Mouse (Mus musculus) limb, embryonic 12.5 days (tissue): ENCODE data around the gene Cdkal1. TPM values are rescaled to one million over a fixed set of nuclear protein-coding genes. Genes with fewer than 3 reads are reported as not detected.

ENCODE experiments used
- ATAC-seq: fragments of 200-750 bp; cut with Nextera tagmentation; 2 replicates; pipeline ENCODE4 v1.8.0; 2017; ENCODE audit warnings: low read depth, moderate TSS enrichment; ENCODE audit not compliant: insufficient number of reproducible peaks, insufficient read depth, low FRiP score, low TSS enrichment
- H3K27ac ChIP-seq: fragments of 300-500 bp; sonication (generic); 2 replicates; pipeline ENCODE4 v1.5.1; 2016; ENCODE audit warnings: mild to moderate bottlenecking, moderate library complexity
- H3K27me3 ChIP-seq: fragments of 300-500 bp; sonication (generic); 2 replicates; pipeline ENCODE4 v1.6.1; 2016; ENCODE audit warnings: mild to moderate bottlenecking, moderate library complexity
- H3K36me3 ChIP-seq: fragments of 300-500 bp; sonication (generic); 2 replicates; pipeline ENCODE4 v1.6.1; 2016; ENCODE audit warnings: mild to moderate bottlenecking, moderate library complexity
- H3K4me1 ChIP-seq: fragments of 300-500 bp; sonication (generic); replicated peaks from 2 replicates; pipeline ENCODE4 v1.6.1; 2016
- H3K4me2 ChIP-seq: fragments of 300-500 bp; sonication (generic); 2 replicates; pipeline ENCODE4 v1.6.1; 2016; ENCODE audit warnings: mild to moderate bottlenecking, moderate library complexity
- H3K4me3 ChIP-seq: fragments of 300-500 bp; sonication (generic); replicated peaks from 2 replicates; pipeline ENCODE4 v1.5.1; 2016; ENCODE audit warnings: mild to moderate bottlenecking
- H3K9ac ChIP-seq: fragments of 300-500 bp; sonication (generic); replicated peaks from 2 replicates; pipeline ENCODE4 v1.6.1; 2016; ENCODE audit warnings: mild to moderate bottlenecking, moderate library complexity
- H3K9me3 ChIP-seq: fragments of 300-500 bp; sonication (generic); 2 replicates; pipeline ENCODE4 v1.6.1; 2016; ENCODE audit warnings: mild to moderate bottlenecking, moderate library complexity
- WGBS: fragments of 180-500 bp; shearing (Covaris S2); methylation state at CpG from one replicate; pipeline ENCODE4 v1.1.7; 2016; 5-methylcytosine and 5-hydroxymethylcytosine counted together
- polyA plus RNA-seq: library from polyadenylated mRNA; unstranded; fragments of >200 nt; fragmentation: Nextera tagmentation; extraction: Ambion mirVana; gene quantifications from 2 replicates; pipeline ENCODE4 v1.2.1, GENCODE M21; 2016

Cdkal1 gene
- polyA plus RNA-seq, 1 experiment from 2014 or later = 42.4 TPM

DNA sequence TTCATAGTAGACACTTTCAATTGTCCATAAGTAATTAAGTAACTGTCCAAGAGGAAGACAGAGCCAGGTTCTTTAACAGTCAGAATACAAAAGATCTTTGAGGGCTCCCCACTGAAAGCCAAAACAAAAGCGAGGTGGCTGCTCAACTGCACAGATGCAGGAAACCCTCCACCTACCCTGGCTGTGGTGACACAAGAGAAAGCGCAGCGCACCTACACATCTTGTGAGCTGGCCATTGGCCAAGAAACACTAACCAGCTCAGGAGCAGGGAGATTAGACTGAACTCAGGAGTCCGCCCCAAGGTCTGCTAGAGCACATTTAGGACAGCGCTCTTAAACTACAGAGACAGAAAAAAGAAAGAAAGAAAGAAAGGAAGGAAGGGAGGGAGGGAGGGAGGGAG lies 226.9 kb downstream of the Cdkal1 start:
- Histone ChIP-seq H3K4me3 (no peak overlapping the region), H3K9me3 (no peaks in the 10 kb centered on the region), H3K4me1 (peaks cover 27% of the 10 kb centered on the region; the same call in 1 of the 2 replicates), H3K9ac (no peak overlapping the region), H3K36me3 (no peaks in the 10 kb centered on the region), H3K4me2 (no peak overlapping the region), H3K27ac (peak overlapping the region; percentile 31; the same call in 1 of the 2 replicates), H3K27me3 (no peaks in the 10 kb centered on the region)
- ATAC-seq = no peak
- 44% methylated on average over 5 of the region's 5 CpGs for WGBS

DNA sequence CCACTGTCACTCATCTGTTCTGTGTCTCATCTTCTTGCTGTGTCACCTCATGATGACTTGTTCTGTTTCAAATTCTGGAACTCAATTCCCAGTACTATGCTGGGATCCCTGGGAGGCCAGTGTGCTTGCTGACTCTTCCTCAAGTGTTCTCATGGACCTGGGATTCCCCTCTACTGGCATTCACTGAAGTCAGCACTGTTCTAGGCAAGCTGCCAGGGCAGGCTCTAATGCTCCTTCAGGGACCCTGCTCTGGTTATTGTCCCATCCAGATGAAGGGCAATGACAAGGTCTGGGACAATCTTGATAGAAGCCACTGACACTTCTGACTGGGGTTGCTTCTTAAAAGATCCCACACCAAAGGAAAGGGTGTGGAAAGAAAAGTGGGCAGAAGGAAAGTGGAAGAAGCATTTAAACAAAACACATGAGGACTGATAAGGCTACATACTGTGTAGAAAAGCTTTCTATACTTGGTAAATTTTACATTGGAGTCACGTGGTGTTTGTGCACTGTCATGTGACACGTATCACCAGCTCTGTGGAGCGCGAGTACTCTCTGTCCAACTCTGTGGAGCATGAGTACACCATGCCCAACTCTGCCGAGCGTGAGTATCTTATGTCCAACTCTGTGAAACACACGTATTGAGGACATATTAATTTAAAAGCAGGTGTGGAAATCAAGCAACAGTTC lies 227.9 kb downstream of the Cdkal1 start:
- Histone ChIP-seq H3K36me3 (no peaks in the 10 kb centered on the region), H3K9me3 (no peaks in the 10 kb centered on the region), H3K4me2 (no peak overlapping the region), H3K4me3 (no peak overlapping the region), H3K27ac (no peak overlapping the region), H3K9ac (no peak overlapping the region), H3K27me3 (no peaks in the 10 kb centered on the region), H3K4me1 (peaks cover 27% of the 10 kb centered on the region; the same call in 1 of the 2 replicates)
- WGBS = 91% methylated on average over 7 of the region's 7 CpGs
- no peak for ATAC-seq

DNA sequence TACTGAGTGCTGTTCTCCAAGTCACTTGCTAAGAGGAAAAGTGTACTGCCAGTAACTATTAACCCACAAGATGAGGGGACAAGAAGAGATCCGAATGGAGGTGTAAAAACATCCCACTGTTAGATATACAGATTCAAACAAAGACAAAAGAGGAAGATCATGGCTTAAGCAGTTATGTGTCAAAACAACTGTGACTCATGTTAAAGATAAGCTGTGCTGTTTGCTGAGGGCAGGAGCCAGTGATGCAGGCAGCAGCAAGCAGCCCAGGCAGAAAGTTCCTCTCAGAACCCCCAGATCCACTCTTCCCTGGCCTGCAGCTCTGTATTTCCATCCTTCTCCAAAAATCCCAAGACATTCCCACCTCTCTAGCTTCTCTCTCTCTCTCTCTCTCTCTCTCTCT lies 230.5 kb downstream of the Cdkal1 start:
- Histone ChIP-seq H3K36me3 (no peaks in the 10 kb centered on the region), H3K27me3 (no peaks in the 10 kb centered on the region), H3K9ac (no peak overlapping the region), H3K4me3 (no peak overlapping the region), H3K27ac (no peak overlapping the region), H3K4me2 (no peak overlapping the region), H3K4me1 (peaks cover 30% of the 10 kb centered on the region), H3K9me3 (no peaks in the 10 kb centered on the region)
- 70% methylated on average over 1 of the region's 1 CpGs for WGBS
- ATAC-seq = no peak

DNA sequence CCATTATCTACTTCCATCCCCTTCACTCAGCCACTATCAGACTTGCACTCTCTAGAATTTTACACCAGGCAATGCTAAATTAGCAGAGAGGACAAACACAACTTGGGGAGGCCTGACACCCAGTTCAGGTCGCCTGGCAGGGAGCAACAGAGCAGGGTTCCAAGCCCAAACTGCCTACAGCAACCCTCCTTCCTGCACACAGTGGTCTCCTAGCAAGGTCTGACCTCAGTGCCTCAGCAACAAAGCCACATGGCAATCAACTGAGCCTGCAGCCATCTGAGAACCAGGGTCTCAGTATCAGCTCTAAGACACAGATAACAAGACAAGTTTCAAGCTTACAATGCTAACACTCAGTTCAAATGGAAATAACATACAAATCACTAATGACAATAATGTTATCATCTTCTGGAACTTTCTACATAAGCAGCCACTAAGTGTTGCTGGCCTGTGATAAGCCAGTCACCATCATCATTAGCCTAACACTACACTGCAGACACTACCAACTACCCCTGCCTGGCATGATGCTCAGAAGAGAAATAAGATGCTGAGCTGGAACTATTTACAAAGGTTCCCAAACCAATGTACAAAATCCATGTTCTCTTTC lies 231.7 kb downstream of the Cdkal1 start:
- ATAC-seq = no peak
- no peaks in the 10 kb centered on the region for H3K9me3 ChIP-seq
- H3K27me3 ChIP-seq = no peaks in the 10 kb centered on the region
- no peak overlapping the region for H3K4me3 ChIP-seq
- no peak overlapping the region for H3K27ac ChIP-seq
- no peak overlapping the region for H3K4me2 ChIP-seq
- H3K36me3 ChIP-seq = no peaks in the 10 kb centered on the region
- H3K4me1 ChIP-seq = peaks cover 34% of the 10 kb centered on the region
- no peak overlapping the region for H3K9ac ChIP-seq
- 73% methylated on average over 1 of the region's 1 CpGs for WGBS

DNA sequence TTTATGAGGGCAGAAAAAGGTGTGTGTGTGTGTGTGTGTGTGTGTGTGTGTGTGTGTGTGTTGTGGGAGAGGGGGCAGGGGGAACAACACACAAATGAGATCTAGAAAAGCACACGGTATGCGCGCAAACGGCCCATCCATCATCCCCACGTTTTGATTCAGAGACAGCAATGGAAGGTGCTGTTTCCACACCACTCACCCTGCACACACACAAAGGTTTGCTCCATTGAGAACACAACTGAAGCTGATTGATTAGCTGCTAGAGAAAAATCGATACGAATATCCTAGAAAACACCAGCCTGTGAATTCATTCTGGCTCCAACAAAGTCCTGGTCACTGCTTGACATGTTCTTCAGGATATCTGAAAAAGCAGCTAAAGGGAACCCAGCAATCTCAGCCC lies 233.6 kb downstream of the Cdkal1 start:
- Histone ChIP-seq H3K36me3 (no peaks in the 10 kb centered on the region), H3K4me3 (no peak overlapping the region), H3K4me2 (no peak overlapping the region), H3K9me3 (no peaks in the 10 kb centered on the region), H3K27ac (no peak overlapping the region), H3K27me3 (no peaks in the 10 kb centered on the region), H3K4me1 (peaks cover 28% of the 10 kb centered on the region), H3K9ac (no peak overlapping the region)
- WGBS = 78% methylated on average over 7 of the region's 7 CpGs
- no peak for ATAC-seq

DNA sequence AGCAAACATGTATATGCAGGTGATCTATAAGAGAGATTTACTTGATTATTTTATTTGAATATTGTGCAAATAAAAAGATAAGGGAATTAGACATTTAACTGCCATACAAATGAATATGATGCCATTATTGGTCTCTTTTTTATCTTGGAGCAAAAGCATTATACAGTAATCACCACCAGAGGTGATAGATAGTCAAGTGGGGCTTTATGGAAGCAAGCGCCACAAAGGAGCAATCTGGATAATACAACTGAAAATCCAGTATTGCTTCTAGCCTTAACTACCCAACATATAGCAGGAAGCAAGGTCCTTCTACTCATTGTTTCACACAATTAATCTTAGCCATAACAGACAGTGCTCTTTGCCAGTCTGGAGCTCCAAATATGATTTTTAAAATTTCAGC lies 234.1 kb downstream of the Cdkal1 start:
- H3K9me3 ChIP-seq = no peaks in the 10 kb centered on the region
- H3K9ac ChIP-seq = no peak overlapping the region
- H3K27me3 ChIP-seq = no peaks in the 10 kb centered on the region
- H3K4me2 ChIP-seq = no peak overlapping the region
- 77% methylated on average over 1 of the region's 1 CpGs for WGBS
- peaks cover 28% of the 10 kb centered on the region for H3K4me1 ChIP-seq
- no peaks in the 10 kb centered on the region for H3K36me3 ChIP-seq
- no peak for ATAC-seq
- H3K4me3 ChIP-seq = no peak overlapping the region
- no peak overlapping the region for H3K27ac ChIP-seq

DNA sequence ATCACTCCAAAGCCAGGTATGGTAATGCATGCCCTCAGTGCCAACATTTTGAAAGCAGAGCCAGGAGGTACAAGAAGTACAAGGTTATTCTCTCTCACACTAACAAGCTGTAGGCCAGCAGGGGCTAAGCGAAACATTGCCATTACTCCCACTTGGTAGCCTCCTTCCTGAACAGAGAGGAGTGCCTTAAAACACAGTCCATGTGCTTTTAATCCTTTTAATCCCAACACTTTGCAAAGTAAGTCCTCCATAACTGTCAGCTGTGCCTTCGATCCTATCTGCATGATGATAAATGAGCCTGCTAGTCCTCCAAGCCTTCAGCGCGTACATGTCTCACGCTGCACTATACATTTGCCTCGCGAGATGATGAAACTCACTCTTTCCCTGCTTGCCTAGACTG lies 234.6 kb downstream of the Cdkal1 start:
- Histone ChIP-seq H3K36me3 (no peaks in the 10 kb centered on the region), H3K27ac (no peak overlapping the region), H3K4me1 (peaks cover 28% of the 10 kb centered on the region), H3K4me3 (no peak overlapping the region), H3K9me3 (no peaks in the 10 kb centered on the region), H3K4me2 (no peak overlapping the region), H3K9ac (no peak overlapping the region), H3K27me3 (no peaks in the 10 kb centered on the region)
- 70% methylated on average over 7 of the region's 7 CpGs for WGBS
- ATAC-seq = no peak

DNA sequence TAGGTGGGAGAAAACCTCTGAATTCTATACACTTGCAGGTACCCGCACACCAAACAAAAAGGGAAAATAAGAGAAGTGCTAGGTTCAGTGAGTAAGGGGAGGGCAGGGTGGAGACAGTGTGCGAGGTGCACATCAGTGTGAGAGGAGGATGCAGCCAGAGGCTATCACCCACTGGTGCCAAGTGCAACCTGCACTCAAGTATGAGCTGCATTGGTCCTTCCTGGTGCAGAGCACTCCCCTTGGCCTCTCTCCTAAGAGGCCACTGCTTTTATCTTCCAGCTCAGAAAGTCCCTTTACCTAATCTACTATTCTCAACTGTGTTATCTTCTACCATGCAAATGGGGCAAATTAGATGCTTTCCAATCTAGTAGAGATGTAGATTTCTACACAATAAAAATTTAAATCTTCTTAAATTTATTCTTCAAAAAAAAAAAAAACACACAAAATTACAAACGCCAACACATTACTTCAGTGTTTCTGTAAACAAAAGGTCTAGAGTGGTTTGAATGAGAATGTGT lies 238.8 kb downstream of the Cdkal1 start:
- ATAC-seq = no peak
- Histone ChIP-seq H3K9me3 (no peaks in the 10 kb centered on the region), H3K4me3 (no peak overlapping the region), H3K9ac (no peak overlapping the region), H3K27me3 (no peaks in the 10 kb centered on the region), H3K4me2 (no peak overlapping the region), H3K27ac (no peak overlapping the region), H3K36me3 (no peaks in the 10 kb centered on the region), H3K4me1 (peaks cover 40% of the 10 kb centered on the region)
- 87% methylated on average over 3 of the region's 3 CpGs for whole genome bisulfite sequencing

DNA sequence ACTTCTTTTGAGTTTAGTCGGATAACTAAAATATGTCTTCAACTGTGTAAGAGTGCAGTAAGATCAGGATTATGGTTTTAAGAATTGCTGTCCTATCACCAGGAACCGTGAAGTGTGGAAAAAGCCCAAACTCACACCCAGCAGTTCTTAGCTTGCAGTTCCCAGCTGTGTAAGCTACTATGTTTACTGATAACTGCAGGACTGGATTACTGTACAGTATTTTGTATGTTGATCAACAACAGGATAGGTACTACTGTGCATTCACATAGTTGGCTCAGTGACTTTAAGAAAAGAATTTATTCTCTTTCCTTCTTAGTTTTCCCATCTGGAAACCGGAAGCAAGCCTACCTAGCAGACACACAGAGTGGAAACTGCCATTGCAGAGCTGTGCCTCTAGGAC lies 239.5 kb downstream of the Cdkal1 start:
- Histone ChIP-seq H3K36me3 (no peaks in the 10 kb centered on the region), H3K9me3 (no peaks in the 10 kb centered on the region), H3K4me2 (no peak overlapping the region), H3K9ac (no peak overlapping the region), H3K4me3 (no peak overlapping the region), H3K27ac (no peak overlapping the region), H3K27me3 (no peaks in the 10 kb centered on the region), H3K4me1 (peaks cover 42% of the 10 kb centered on the region)
- 88% methylated on average over 3 of the region's 3 CpGs for WGBS
- no peak for ATAC-seq

DNA sequence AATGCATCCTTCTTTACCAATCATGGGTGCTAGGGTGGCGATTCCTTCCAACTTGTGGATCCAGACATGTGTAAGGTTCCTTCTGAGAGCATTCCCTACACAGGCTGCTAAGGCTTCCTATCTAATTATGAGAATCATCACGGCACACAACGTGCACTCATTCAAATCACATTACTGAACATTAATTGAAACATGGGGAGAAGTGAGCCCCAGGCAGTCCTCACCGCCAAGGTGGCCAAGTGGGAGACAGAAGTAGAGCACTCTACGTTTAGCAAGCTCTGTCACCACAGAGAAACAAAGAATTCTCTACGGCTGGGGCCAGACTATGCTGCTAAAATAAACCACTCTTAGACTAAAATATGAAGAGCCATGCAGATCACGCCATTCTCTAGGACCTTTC lies 240.4 kb downstream of the Cdkal1 start:
- Histone ChIP-seq H3K4me1 (peaks cover 40% of the 10 kb centered on the region), H3K9ac (no peak overlapping the region), H3K4me2 (no peak overlapping the region), H3K4me3 (no peak overlapping the region), H3K36me3 (no peaks in the 10 kb centered on the region), H3K9me3 (no peaks in the 10 kb centered on the region), H3K27ac (no peak overlapping the region), H3K27me3 (no peaks in the 10 kb centered on the region)
- no peak for ATAC-seq
- 83% methylated on average over 7 of the region's 7 CpGs for WGBS

DNA sequence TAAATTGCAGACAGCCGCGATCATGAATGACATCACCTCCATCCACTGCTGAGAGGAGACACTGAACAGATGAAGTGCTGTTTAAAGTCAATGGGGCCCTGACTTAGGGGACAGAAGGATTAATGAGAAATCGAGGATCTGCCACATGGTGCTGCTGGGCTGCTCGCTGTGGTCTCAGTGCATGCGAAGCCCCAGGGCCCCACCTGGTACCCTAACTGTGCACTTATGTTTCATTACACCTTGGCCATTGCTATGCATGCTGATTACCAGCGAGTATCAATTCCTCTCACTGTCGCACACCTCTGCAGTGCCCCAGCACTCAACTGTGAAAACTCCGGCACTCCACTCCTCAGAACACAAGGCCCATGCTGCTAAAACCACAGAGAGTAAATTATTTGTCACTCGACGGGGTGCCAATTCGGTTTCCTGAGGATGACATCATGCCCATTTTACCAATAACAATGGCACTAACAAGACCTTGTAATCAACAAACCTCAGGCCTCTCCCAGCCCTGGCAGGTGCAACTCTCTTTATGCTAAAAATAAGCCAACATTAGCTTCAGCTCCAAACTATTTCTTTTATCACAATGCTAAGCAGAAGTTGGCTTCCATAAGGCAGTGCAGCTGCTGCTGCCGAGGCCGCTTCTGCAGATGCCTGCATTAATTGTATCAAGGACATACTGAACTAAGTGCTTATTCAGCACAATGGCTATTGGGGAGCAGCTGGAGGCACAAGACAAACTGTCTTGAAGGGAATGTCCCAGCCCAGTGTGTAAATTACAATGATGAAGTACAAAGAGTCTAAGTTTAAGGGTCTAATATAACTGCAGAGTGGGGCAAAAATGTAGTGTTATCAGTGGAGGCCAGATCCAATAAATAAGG lies 245.2 kb downstream of the Cdkal1 start:
- H3K9me3 ChIP-seq = no peaks in the 10 kb centered on the region
- WGBS = 50% methylated on average over 13 of the region's 13 CpGs
- H3K4me2 ChIP-seq = no peak overlapping the region
- H3K4me3 ChIP-seq = no peak overlapping the region
- H3K4me1 ChIP-seq = peaks cover 23% of the 10 kb centered on the region
- no peaks in the 10 kb centered on the region for H3K36me3 ChIP-seq
- ATAC-seq = no peak
- H3K27me3 ChIP-seq = no peaks in the 10 kb centered on the region
- no peak overlapping the region for H3K9ac ChIP-seq
- H3K27ac ChIP-seq = no peak overlapping the region
